Mouse (Mus musculus): ENCODE measurements around the gene Otulinl. TPM values are rescaled to one million over a fixed set of nuclear protein-coding genes. Genes with fewer than 3 reads are reported as not detected.
"Not testable (repeated sequence)": the region's sequence is repeated elsewhere in the genome, so short reads cannot be mapped to it uniquely, and the experiment has no call there.

Gene Otulinl
- total RNA-seq (2022), result under 1 TPM; 0.22 to 0.59 (median 0.36) TPM

DNA sequence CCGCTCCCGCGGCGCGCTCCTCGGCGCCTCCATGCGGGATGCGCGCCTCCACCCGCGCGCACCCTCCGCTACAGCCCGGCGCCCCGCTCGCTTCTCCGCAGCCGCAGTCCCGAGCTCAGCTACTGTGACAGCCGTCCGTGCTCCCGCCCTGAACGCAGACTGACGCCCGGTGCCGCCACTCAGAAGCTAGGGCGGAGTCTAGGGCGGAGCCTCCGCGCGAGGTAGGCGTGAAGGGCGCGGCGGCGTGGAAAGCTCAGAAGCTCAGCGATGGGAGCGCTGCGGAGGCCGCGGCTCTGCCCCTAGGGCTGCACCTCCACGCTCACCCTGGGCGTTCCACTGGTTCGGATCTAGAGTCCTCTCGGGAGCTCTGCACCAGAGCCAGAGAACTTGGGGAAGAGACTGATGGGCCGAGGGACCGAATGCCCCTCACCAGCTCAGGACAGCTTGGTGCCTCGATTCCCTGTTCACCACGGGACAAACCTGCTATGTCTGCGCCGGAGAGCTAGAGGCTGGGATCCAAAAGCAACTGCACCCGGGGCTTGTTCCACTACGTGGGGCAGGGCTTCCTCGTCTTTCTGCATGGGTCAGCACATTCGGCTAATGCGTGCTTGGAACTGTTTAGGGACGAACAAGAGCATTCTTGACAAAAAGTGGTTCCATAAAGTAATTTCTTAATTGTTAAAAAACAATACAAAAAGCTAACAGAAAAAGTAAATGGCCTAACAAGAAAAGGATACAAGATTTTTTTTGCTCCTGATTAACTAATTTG, at the start of gene Otulinl:
Otulinl (minus strand) TSS at position 161 of the 769 bp plus-strand sequence.
- DNase-seq (ENCODE audit: low spot score in 2 of 2), result peak; percentile 89 to 90

DNA sequence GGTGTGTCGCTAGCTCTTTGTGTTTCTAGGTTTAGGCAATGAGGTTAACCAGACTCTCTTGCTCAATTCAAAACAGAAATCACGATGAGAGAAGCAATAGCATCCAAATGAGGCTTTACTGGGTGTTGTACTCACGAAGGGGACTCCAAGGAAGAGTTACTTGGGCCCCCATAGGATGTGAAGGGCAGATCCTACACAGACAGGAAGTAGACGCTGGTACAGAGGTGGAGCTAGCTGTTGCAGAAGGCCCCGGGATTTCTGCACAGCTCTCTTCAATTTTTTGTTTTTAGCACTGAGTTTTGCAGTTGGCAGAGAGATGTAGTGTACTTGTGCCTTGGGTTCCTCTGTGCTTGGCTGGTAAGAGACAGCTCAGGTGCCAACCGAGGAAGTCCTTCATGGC, 44.8 kb upstream of the Otulinl start:
- DNase-seq (ENCODE audit: low spot score in 2 of 2), result no peak

DNA sequence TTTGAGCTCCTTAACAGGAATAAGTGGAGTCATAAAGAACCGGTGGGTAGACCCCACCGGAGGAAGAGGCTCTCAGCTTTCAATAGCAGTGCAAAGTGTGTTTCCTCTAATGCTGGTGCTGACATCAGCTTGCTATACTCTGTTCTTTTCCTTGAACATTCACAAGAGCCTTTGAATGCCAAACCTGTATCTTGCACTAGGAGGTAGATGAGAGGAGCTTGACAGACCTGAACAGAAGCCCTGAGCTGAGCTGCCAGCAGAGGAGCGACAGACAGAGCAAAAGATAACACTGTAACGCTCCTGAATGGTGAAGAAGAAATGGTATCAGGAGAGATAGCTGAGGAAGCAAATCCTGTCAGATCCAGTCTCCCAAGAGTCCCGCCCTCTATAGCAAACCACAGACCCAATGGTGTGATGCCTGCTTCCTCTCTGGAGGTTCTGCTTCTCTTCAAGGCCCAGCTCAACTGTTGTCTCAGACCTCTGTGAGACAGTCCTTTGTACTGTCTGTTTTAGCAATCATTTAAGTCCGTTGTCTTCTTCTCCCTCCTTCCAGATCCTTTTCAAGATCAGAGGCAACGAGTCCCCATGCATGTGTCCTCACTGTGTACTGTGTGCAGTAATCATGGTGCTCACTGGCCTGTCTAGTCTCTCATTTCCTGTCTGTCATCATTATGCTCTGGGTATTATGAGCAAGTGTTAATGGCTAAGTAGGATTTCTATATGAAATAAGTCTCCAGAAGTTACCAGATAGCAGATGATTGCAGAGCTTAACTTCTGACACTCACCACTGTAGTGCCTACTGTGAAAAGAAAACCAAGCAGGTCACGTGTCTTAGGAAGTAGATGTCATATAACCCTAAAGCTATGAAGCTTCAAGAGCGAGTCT, 43.7 kb upstream of the Otulinl start:
- DNase-seq (ENCODE audit: low spot score in 2 of 2), result no peak

DNA sequence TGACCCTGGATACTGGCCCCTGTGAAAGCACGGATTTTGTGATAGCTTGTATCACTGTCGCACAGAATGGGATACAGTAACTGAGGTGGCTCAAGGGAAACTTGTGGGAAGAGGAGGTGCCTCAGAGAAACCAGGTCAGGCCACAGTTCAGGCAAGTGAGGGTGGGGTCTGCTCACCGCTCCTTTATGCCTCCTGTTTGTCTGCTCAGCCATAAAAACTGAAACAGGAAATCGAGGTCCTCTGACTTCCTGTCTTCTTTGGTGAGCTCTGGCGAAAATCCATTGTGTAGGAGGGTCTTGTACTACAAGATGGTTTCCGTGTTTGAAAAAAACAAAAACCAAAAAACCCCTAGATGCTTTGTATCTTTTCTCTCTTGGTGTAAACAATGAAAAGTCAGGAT, 42.9 kb upstream of the Otulinl start:
- no peak for DNase-seq (ENCODE audit: low spot score in 2 of 2)

DNA sequence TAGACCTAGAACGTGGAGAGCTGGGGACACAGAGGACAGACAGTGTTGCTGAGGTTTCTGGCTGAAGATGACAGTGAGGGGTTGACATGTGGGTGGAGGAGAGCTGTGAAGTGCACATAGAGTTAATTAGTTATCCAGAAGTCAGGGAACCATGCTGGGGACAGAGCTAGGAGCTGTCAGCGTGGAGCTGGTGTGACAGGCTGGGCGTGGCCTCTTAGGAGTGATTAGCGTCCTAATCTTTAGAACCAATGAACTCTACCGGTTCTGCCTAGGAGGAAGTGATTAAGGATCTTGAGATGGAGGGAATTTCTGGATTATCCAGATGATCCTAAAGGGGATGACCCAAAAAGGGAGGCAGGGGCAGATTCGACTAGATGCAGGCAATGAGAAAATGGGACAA, 42.4 kb upstream of the Otulinl start:
- DNase-seq (ENCODE audit: low spot score in 2 of 2), result no peak

DNA sequence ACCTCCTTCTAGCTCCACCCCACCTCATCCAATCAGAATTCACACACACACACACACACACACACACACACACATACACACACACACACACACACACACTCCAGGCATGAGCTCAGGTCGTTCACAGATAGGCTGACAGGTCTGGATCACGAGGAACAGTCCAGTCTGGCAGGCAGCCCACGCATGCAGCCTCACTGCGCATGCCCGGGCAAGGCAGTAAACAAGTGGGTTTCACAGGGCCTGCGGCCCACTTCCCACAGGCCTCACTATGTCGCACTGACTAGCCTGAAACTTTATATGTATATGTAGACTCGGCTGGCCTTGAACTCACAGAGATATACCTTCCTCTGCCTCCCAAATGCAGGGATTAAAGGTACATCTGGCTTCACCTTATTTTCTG, 38.9 kb upstream of the Otulinl start:
- not testable (repeated sequence) for DNase-seq (ENCODE audit: low spot score in 2 of 2)

DNA sequence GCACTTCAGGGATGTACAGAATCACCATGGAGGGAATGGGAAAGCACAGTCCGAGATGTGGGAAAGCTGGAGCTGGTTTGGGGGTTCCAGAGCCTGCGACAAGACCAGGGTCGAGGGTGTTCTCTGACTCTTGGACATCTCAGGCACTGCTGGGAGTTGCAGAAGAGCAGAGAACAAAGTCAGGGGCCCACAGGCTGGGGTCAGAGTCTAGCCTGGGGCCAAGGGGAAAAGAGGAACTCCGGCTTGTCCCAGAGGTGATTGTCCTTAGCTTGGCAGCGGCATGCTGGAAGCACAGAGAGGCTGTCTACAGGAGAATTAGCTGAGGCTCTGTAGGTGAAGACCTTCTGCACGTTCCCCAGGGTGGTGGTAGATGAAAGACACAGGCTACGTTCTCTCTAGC, 37.3 kb upstream of the Otulinl start:
- no peak for DNase-seq (ENCODE audit: low spot score in 2 of 2)

DNA sequence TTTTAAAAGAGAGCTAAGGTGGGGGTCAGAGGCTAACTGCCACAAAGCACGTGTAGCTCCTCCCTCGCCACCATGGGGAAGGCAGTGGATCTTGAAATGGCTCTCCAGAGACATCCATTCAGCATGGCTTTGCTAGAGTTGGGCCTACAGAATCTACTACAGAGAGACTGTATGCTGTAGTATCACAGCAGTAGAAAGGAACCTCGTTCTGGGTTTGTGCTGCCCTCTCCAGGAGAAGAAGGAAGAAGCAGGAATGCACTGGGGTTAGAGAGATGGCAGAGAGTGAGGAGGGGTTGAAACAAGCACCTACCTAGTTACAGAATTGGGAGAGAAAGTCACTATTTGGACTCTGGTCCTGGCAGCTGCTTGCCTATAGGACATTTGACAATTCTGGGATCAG, 34.0 kb upstream of the Otulinl start:
- no peak for DNase-seq (ENCODE audit: low spot score in 2 of 2)

DNA sequence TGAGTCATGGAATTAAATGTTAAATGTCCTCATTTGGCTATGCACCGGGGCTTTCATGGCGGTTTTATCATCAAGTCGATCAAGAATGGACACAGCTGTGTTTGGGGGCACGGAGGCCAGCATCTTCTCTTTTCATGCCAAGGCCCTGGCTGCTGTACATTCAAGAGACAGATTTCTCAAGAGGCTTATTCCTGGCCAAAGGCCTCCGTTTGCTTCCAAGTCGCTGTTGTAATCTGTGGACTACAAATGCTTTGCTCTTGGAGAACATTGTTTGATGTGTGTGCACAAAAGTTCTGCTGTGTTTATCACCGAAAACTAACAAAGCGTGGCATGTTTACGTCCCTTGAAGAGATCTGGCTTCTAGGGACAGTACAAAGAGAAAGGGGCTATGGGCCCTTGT, 29.3 kb upstream of the Otulinl start:
- DNase-seq (ENCODE audit: low spot score in 2 of 2), result peak in 1 of 2 experiments; percentile 10

DNA sequence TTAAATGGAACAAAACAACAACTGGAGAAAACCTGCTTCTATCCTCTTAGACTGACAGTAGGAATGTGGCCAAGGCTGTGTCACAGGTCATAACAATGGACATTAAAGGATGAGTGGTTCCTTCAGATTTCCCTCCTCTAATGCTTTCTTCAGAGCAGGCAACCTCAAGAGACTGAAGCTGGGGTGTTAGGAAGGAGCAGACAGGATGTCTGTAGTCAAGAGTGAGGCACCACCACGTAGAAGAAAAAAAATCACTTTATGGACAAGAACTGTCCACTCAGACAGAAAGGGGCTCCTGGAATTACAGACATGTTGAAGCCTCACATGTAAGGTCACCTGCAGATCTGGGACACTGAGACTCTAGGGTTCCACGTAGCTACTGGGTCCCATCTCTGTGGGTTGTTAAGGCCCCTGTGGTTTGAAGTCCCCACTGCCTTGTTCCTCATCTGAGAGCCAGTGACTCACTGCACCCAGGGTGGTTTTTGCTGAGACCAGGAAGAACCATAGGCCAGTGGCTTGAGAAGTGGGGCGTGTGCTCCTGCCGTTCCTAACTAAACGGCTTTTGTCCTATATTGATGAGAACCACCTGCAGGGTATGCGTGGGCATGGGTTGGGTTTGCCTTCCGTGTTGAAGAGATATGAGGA, 27.7 kb upstream of the Otulinl start:
- DNase-seq (ENCODE audit: low spot score in 2 of 2), result no peak

DNA sequence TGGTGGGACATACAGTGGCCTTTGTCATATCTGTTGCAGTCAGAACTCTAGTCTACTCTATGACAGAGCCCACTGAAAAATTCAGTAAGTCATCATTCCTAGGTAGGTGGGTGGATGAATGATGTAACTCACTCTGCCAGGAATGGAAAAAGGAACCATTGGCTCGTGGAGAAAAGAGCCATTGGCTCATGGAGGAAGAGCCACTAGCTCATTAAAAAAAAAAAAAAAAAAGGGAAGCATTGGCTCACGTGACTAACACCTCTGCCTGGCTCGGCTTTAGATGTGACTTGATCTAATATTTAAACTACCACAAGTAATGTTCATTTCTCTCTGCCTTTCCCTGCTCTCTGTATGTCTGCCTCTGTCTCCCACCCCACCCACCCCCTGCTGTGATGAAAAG, 27.1 kb upstream of the Otulinl start:
- DNase-seq (ENCODE audit: low spot score in 2 of 2), result no peak

DNA sequence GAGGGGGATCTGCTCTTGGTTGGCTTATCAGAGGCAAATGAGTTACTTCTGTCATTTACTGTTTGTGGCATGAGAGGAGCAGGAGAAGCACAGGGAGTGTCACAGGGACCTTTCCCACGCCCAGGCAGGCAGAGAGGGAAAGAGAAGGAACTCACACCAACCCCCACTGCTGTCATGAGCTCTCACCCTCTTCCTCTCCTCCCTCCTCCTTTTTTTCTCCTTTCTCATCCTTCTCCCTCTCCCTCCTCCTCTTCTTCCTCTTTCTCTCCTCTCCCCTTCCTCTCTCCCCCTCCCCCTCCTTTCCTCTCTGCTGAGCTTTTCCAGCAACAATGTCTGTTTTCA, 21.6 kb upstream of the Otulinl start:
- DNase-seq (ENCODE audit: low spot score in 2 of 2), result no peak

DNA sequence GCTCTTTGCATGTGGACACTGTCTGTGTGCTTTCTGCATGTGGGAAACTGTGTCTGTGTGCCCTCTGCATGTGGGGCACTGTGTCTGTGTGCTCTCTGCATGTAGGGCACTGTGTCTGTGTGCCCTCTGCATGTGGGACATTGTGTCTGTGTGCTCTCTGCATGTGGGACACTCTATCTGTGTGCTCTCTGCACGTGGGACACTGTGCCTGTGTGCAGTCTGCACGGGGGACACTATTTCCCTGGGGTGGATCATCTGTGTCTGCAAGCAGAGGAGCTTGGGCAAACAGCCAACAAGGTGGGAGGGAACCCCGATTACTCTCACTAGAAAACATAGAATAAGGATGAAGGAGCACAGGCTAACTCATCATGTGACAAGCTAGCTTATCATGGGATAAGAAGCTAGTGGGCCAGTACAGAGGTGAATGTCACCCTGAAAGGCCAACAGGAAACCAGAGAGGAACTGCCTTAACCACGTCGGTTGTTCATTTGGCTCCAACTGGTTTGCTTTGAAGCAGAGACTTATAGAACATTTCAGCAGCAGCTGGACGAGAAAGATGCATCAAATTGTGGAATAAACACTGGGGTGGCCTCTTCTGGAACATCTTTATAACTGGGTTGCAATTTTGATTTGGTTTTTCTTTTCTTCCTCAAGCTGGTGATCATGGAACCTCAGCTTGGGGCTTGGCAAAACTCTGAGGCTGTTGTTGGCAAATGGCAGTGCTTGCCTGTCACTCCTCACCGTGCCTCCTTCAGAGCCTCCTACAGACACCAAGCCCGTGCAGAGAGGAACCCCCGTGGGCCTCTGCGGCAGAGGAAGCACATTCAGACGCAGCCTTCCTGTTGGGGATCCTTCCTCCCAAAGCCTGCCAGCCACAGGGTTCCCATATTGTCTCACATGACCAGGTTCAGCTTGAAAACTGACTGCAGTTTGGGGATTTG, 20.9 kb upstream of the Otulinl start:
- no peak for DNase-seq (ENCODE audit: low spot score in 2 of 2)

DNA sequence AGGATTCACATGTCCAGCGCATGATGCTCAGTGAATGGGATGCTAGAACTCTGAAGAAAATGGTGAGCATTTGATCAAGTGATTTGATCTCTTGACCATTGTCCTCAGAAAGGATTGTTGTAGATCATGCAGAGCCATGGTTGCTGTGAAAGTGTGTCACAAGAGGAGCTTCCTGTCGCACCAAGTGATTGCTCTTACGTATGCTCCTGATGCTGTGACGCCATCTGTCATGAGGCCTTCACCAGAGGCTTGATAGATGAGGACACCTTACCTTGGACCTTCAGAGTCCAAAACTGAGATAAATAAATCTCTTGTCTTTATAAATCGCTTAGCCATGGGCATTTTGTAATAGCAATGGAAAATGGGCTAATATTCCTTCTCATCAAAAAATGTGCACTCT, 16.3 kb upstream of the Otulinl start:
- no peak for DNase-seq (ENCODE audit: low spot score in 2 of 2)

DNA sequence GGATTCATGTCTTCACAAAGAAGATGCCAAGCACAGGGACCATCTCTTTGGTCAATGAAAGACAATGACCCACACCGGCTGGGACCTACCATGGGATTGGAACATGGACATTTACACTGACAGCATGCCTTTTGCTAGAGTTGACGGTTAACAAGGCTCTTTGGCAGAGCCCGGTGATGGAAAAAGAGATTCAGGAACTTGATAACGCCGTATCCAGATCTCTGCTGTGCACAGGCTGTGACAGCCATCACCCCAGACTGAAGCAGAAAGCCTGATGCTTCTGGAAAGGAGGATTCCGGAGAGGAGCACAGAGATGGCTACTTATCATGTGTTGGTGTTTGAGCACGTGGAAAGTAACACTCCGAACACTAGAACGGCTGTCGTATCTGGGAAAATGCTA, 11.9 kb upstream of the Otulinl start:
- DNase-seq (ENCODE audit: low spot score in 2 of 2), result no peak

DNA sequence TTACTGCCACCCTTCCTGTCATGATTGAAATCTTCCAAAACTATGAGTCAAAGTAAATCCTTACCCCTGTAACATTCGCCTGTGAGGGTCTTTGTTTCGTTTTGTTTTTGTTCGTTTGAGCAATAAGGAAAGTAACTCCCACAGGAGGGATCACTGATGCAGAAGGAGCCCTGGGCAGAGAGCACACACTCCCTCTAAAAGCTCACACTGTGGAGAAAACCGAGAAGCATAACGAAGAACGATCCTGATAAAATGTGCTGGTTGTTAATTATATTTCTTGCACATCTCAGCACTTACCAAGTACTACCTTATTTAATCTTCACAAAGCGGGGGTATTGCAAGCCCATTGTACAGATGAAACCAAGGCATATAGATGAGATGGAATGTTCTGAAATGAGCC, 10.8 kb upstream of the Otulinl start:
- no peak for DNase-seq (ENCODE audit: low spot score in 2 of 2)

DNA sequence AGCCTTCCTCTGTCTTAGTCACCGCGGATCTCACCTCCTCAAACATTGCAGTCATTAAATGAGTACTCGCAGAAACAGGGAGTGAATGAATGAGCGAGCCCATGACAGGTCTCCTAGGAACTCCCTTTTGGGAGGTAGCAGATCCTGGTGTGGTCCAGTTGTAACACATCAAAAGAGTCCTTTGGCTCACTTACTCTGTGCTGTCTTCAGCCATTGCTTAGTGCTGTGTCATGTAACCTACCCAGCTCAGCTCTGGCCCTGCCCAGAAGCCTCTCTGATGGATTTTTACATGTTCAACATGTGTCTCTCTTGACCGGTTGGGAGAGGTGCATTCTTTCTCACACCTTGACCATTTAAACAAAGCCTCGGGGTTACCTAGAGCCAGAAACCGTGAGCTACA, 9.8 kb upstream of the Otulinl start:
- no peak for DNase-seq (ENCODE audit: low spot score in 2 of 2)

DNA sequence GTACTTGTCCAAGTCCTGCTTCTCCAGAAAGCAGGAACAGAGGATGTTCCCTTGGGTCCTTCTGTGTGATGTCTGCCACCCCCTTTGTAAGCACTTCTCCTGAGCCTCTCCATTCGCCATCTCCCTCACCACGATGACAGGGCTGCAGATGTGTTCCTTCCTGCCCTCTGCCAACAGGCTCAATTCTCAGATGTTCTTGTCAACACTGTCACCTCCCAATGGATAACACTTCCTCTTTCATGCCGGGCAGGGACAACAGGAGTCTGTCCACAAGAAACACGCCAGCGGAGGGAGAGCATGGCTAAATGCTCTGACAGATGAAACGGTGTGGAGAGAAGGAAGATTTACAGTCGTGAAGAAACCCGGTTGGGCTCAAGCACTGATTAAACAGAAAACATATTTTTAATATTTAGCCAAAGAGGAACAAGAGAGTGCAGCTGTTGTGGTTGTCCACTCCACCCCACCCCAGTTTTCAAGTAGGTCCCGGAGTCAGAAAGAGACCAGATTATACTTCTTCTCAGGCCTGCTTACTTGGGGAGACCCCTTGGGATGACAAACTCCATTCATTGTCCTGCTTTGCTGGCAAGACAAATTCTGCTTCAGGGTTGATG, 6.8 kb upstream of the Otulinl start:
- no peak for DNase-seq (ENCODE audit: low spot score in 2 of 2)

DNA sequence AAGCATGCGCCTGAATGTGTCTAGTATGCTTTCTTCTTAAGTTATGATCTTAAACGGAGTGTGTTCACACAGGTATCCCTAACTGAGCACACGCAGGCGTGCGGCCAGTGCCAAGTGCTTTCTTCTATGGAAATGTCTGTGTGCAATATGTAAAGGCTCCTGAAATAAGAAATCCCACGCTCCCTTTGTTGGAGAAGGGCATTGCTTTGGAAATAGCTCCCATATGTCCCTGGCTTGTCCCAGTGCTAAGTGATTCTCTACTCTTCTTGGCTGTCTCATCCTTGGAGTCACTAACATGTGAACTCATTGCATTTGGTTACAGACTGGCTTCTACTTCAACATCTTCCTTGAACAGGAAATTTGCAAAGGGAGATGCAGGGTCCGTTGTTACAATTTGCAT, 3.4 kb upstream of the Otulinl start:
- no peak for DNase-seq (ENCODE audit: low spot score in 2 of 2)

DNA sequence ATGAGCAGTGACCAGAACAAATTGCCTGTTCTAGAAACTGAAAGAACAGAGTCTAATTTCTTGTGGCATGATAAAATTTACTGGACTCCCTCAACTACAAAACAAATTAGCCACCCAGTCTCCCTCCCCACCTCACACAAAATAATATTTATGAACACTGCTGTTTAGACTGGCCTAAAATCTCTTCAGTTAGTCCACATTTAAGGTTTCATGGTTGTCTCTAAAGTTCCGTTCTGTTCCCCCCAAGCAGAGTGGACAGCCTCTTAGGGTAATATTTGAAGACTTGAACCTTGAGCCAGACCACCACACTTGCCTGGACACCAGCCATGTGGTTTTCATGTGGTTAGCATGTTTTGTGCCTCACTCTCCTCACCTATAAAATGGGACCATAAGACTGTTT, 1.8 kb upstream of the Otulinl start:
- DNase-seq (ENCODE audit: low spot score in 2 of 2), result no peak

DNA sequence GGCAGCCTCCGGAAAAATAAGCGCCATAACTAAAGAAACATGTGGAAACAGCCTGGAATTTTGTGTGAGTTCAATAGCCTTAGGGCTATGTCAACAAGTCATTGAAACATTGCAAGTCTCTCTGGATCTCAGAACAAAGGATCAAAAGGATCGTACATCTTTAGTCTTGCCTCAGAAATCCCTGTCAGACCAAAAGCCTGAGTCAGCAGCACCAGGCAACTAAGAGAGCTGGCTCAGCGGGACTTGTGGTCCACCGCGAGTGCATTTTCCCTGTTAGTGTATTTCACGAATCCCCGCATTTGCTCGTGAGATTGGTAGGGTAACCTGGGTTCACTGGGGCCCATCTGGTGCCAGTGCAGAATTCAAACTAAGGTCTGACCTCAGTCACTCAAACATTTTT, 1.2 kb upstream of the Otulinl start:
- no peak for DNase-seq (ENCODE audit: low spot score in 2 of 2)
